Mouse (Mus musculus) gastrocnemius, adult 2 months (tissue): ENCODE data around the gene Scrn2. TPM values are rescaled to one million over a fixed set of nuclear protein-coding genes. Genes with fewer than 3 reads are reported as not detected.

Source experiments
- DNase-seq: peaks from one replicate; pipeline ENCODE4 v3.0.0; 2022
- H3K27ac ChIP-seq: fragments of 200-600 bp; 2 replicates; pipeline ENCODE4 v1.8.1; 2022; ENCODE audit warnings: mild to moderate bottlenecking
- H3K4me3 ChIP-seq: fragments of 200-600 bp; 2 replicates; pipeline ENCODE4 v1.8.1; 2022; ENCODE audit warnings: mild to moderate bottlenecking, moderate library complexity
- CTCF ChIP-seq: fragments of 200-600 bp; IDR thresholded peaks from 2 replicates; pipeline ENCODE4 v1.8.1; 2022; ENCODE audit warnings: antibody characterized with exemption, mild to moderate bottlenecking, moderate library complexity
- intact Hi-C: fragments of 180-260 bp; cut with DNase I; formaldehyde crosslinking; loops from one replicate; pipeline ENCODE4 v1.15.1; 2025
- microRNA-seq: library from miRNA; unstranded; fragments of <30 nt; microRNA quantifications from one replicate; pipeline ENCODE4 v1.2.0, GENCODE M21; 2021
- total RNA-seq, 2 experiments: library from RNA; stranded (reverse); gene quantifications; 2 replicates each; pipeline ENCODE4 v1.2.3; 2021

The Scrn2 gene
- total RNA-seq, 2 experiments from 2014 or later, result 10.4 to 11.4 TPM

- Histone ChIP-seq H3K4me3 (no peak overlapping the region), H3K27ac (no peak overlapping the region)
- intact Hi-C loops, result no loop called here
- no peak for DNase-seq
- TF ChIP-seq CTCF, result no peak
Measured at GRCm38 (mm10) chr11:97069333-97069732, 39.6 kb downstream of the Scrn2 start.

- Histone ChIP-seq H3K4me3 (no peak overlapping the region), H3K27ac (no peak overlapping the region)
- intact Hi-C loops, result no loop called here
- TF ChIP-seq CTCF, result no peak
- DNase-seq, result no peak
Measured at GRCm38 (mm10) chr11:97069770-97070169, 40.0 kb downstream of the Scrn2 start.

- DNase-seq, result peak; percentile 63
- Histone ChIP-seq H3K27ac (peak overlapping the region; percentile 72), H3K4me3 (no peak overlapping the region)
- intact Hi-C loops, result no loop called here
- no peak for TF ChIP-seq CTCF
Measured at GRCm38 (mm10) chr11:97071129-97071528, 41.4 kb downstream of the Scrn2 start.

- H3K4me3 ChIP-seq, result no peak overlapping the region
- peak; percentile 69 for TF ChIP-seq CTCF
- DNase-seq, result no peak
- intact Hi-C loops, result no loop called here
- H3K27ac ChIP-seq, result no peak overlapping the region
Measured at GRCm38 (mm10) chr11:97072533-97072932, 42.8 kb downstream of the Scrn2 start.

GRCm38 (mm10) chr11:97074235-97074634 is 44.5 kb downstream of the Scrn2 start:
- intact Hi-C loops, result no loop called here
- Histone ChIP-seq H3K4me3 (no peak overlapping the region), H3K27ac (no peak overlapping the region)
- DNase-seq, result no peak
- TF ChIP-seq CTCF, result no peak

GRCm38 (mm10) chr11:97078751-97079150 is 49.0 kb downstream of the Scrn2 start:
- no peak overlapping the region for H3K4me3 ChIP-seq
- intact Hi-C loops, result no loop called here
- no peak overlapping the region for H3K27ac ChIP-seq
- no peak for DNase-seq
- TF ChIP-seq CTCF, result no peak

- DNase-seq, result no peak
- Histone ChIP-seq H3K4me3 (no peak overlapping the region), H3K27ac (no peak overlapping the region)
- TF ChIP-seq CTCF, result no peak
- intact Hi-C loops, result no loop called here
Measured at GRCm38 (mm10) chr11:97080291-97080690, 50.6 kb downstream of the Scrn2 start.

- peak; percentile 61 for DNase-seq
- intact Hi-C loops, result loop anchor here (2.0 kb wide), 1 partner anchor 98 kb away; no protein-coding TSS in a partner anchor
Measured at GRCm38 (mm10) chr11:97082977-97083376, 53.2 kb downstream of the Scrn2 start.

More at GRCm38 (mm10) chr11:97082977-97083376, 53.2 kb downstream of the Scrn2 start:
- TF ChIP-seq CTCF, result peak; percentile 70
- Histone ChIP-seq H3K4me3 (peak overlapping the region; percentile 43), H3K27ac (no peak overlapping the region)

Small RNA genes lying within 50 kb of the gene (microRNA-seq; reads per million reads assigned to microRNA genes)
- not detected for gene Mir8103

Other genes starting within 250 kb of the Scrn2 start
- gene Cbx1, start 240.8 kb upstream of the Scrn2 start, total RNA-seq, result 10 to 100 TPM; 35.0 to 42.0 TPM
- gene Nfe2l1, start 200.0 kb upstream of the Scrn2 start, total RNA-seq, result 100 to 1,000 TPM; 395 to 484 TPM
- 10 to 100 TPM; 21.4 to 31.0 TPM for gene Copz2, start 180.1 kb upstream of the Scrn2 start, total RNA-seq
- gene Cdk5rap3, start 113.4 kb upstream of the Scrn2 start, total RNA-seq, result 10 to 100 TPM; 21.5 to 24.0 TPM
- not detected for gene Prr15l, start 101.8 kb upstream of the Scrn2 start, total RNA-seq
- gene Pnpo, start 86.0 kb upstream of the Scrn2 start, total RNA-seq, result 1 to 10 TPM; 7.4 to 8.2 TPM
- 10 to 100 TPM; 10.4 to 11.0 TPM for gene Sp2, start 47.0 kb upstream of the Scrn2 start, total RNA-seq
- gene Sp6, start 16.5 kb upstream of the Scrn2 start, total RNA-seq, result under 1 TPM in 1 of 2 experiments, not detected in 1; 0.10 TPM
- gene Lrrc46, start 11.5 kb downstream of the Scrn2 start, total RNA-seq, result not detected
- 10 to 100 TPM; 36.9 to 50.7 TPM for gene Mrpl10, start 11.6 kb downstream of the Scrn2 start, total RNA-seq
- gene Osbpl7, start 20.7 kb downstream of the Scrn2 start, total RNA-seq, result 1 to 10 TPM; 2.2 to 4.3 TPM
- gene Tbx21, start 85.4 kb downstream of the Scrn2 start, total RNA-seq, result under 1 TPM; 0.17 to 0.48 TPM
- 1 to 10 TPM; 4.0 to 6.1 TPM for gene Tbkbp1, start 121.6 kb downstream of the Scrn2 start, total RNA-seq
- gene Kpnb1, start 157.9 kb downstream of the Scrn2 start, total RNA-seq, result 10 to 100 TPM; 49.2 to 58.9 TPM